Mouse (Mus musculus) activated CD4-positive, CD25-positive, alpha-beta regulatory T cell, adult 9 weeks (primary cell): ENCODE results near the gene Plau. TPM values are rescaled to one million over a fixed set of nuclear protein-coding genes. Genes with fewer than 3 reads are reported as not detected.

Experiments used
- polyA plus RNA-seq: library from polyadenylated mRNA; unstranded; fragments of 100-300 nt; shearing (Covaris generic); gene quantifications from one replicate; pipeline ENCODE4 v1.2.1, GENCODE M21; 2017

The Plau gene
- not detected for polyA plus RNA-seq

DNA sequence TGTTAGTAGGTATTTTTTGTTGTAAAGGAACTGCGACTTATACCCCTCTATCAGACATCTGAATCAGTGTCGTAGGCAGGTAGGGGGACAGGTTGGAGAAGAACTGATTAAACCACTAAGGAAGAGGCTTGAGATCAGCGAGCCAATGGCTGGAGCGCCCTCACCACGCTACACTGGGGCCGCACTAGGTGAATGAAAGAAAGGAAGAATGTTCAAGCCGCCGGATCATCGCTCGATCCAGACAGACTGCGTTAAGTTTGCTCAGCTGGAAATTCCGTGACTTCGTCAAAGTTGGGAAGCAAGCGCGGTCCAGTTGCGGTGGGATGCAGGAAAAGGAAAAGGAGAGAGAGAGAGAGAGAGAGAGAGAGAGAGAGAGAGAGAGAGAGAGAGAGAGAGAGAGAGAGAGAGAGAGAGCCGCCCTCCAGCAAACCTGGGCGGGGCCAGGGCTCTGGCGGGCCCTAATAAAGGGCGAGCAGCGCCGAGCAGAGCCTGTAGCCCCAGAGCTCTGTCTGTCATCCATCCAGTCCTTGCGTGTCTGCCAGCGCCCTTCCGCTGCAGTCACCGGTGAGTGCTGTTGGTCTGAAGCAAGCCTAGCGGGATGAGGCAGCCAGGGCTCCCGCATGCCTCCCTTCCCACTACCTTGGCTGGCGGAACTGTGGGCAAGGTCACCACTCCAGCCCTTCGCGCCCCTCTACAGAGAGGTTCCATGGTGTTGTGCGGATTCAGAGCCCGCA lies at the start of gene Plau:
Gene Plau, plus strand, starts transcription at position 490 of the 734 bp plus-strand sequence.

DNA sequence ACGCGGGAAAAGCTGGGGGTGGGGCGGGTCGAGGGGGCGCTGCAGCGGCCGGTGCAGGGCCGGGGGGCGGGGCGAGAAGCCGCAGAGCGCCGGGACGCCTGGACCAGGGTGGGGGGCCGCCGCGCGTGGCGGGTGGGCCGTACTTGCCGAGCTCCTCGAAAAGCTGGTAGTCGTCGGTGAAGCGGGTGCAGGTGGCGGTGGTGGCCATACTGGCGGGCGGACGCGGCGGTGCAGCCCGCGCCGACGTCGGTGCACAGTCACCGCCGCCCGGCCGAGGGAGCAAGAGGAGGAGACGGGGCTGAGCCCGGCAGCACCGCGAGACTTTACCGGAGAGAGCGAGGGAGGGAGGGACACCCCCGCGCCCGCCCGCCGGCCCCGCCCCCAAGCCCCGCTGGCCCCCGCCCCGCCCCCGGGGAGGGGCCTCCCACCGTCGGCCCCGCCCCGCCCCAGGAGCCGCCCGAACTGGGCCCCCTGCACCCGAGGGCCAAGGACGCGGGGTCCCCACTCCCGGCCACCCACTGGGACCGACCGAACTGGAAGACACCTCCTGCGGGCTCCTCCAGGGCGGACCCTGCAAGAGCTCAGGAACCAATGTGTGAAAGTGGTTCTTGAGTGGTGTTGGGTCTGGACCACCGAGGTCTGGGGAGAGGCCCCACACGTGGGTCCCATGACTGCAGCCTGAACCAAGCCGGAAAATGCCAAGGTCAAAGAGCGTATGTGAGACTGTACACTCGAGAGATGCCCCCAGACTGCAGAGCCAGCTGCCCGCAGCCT lies 42.5 kb upstream of the Plau start, which contains the start of gene Camk2g:
Gene Camk2g, minus strand, starts transcription at position 331 of the 774 bp plus-strand sequence.

Other genes with a start within 250 kb of the Plau start
- gene Usp54, start 195.6 kb upstream of the Plau start, polyA plus RNA-seq, result 4.7 TPM
- gene Myoz1, start 180.1 kb upstream of the Plau start, polyA plus RNA-seq, result not detected
- 0.07 TPM for gene Synpo2l, start 168.3 kb upstream of the Plau start, polyA plus RNA-seq
- gene Sec24c, start 162.4 kb upstream of the Plau start, polyA plus RNA-seq, result 280 TPM
- 5.0 TPM for gene Fut11, start 141.7 kb upstream of the Plau start, polyA plus RNA-seq
- 135 TPM for gene Chchd1, start 133.7 kb upstream of the Plau start, polyA plus RNA-seq
- 19.9 TPM for gene Zswim8, start 129.1 kb upstream of the Plau start, polyA plus RNA-seq
- 13.4 TPM for gene Ndst2, start 102.1 kb upstream of the Plau start, polyA plus RNA-seq
- gene Camk2g, start 42.6 kb upstream of the Plau start, polyA plus RNA-seq, result 9.9 TPM
- gene Vcl, start 92.7 kb downstream of the Plau start, polyA plus RNA-seq, result 2.2 TPM
- gene Ap3m1, start 215.8 kb downstream of the Plau start, polyA plus RNA-seq, result 78.2 TPM
- 118 TPM for gene Adk, start 215.9 kb downstream of the Plau start, polyA plus RNA-seq